Mouse (Mus musculus): ENCODE results near the gene Large1. TPM values are rescaled to one million over a fixed set of nuclear protein-coding genes. Genes with fewer than 3 reads are reported as not detected.
"Not testable (repeated sequence)": the region's sequence is repeated elsewhere in the genome, so short reads cannot be mapped to it uniquely, and the experiment has no call there.

The Large1 gene
- polyA plus RNA-seq, 1 experiment from 2014 or later, result 11.0 TPM

- no peak for ATAC-seq (ENCODE audit: insufficient read depth, low FRiP score, low TSS enrichment)
- Histone ChIP-seq H3K4me1 (ENCODE audit: control insufficient read depth, insufficient read depth, low read length) (no peaks in the 10 kb centered on the region), H3K27ac (ENCODE audit: low read depth, low read length) (no peak overlapping the region), H3K36me3 (ENCODE audit: control insufficient read depth, insufficient read depth, low read length) (no peaks in the 10 kb centered on the region), H3K9ac (ENCODE audit: low read length) (no peak overlapping the region), H3K4me3 (ENCODE audit: low read depth, low read length) (no peak overlapping the region), H3K27me3 (ENCODE audit: control insufficient read depth, insufficient read depth, low read length) (no peaks in the 10 kb centered on the region), H3K4me2 (ENCODE audit: low read depth) (no peak overlapping the region), H3K9me3 (ENCODE audit: control insufficient read depth, low read length) (no peaks in the 10 kb centered on the region)
- WGBS, result 96% methylated on average over 4 of the region's 4 CpGs
- DNase-seq (ENCODE audit: low spot score), result no peak
Measured at GRCm38 (mm10) chr8:73281996-73282395, 71.3 kb downstream of the Large1 start.

- Histone ChIP-seq H3K36me3 (ENCODE audit: control insufficient read depth, insufficient read depth, low read length) (no peaks in the 10 kb centered on the region), H3K4me3 (ENCODE audit: low read depth, low read length) (no peak overlapping the region), H3K9ac (ENCODE audit: low read length) (no peak overlapping the region), H3K27me3 (ENCODE audit: control insufficient read depth, insufficient read depth, low read length) (no peaks in the 10 kb centered on the region), H3K4me2 (ENCODE audit: low read depth) (no peak overlapping the region), H3K4me1 (ENCODE audit: control insufficient read depth, insufficient read depth, low read length) (no peaks in the 10 kb centered on the region), H3K27ac (ENCODE audit: low read depth, low read length) (no peak overlapping the region), H3K9me3 (ENCODE audit: control insufficient read depth, low read length) (no peaks in the 10 kb centered on the region)
- WGBS, result 91% methylated on average over 4 of the region's 4 CpGs
- no peak for DNase-seq (ENCODE audit: low spot score)
- ATAC-seq (ENCODE audit: insufficient read depth, low FRiP score, low TSS enrichment), result no peak
Measured at GRCm38 (mm10) chr8:73276015-73276414, 77.3 kb downstream of the Large1 start.

GRCm38 (mm10) chr8:73275445-73275844, 77.9 kb downstream of the Large1 start:
- not testable (repeated sequence) for H3K36me3 ChIP-seq (ENCODE audit: control insufficient read depth, insufficient read depth, low read length); H3K9me3 ChIP-seq (ENCODE audit: control insufficient read depth, low read length); DNase-seq (ENCODE audit: low spot score); H3K27me3 ChIP-seq (ENCODE audit: control insufficient read depth, insufficient read depth, low read length); H3K4me3 ChIP-seq (ENCODE audit: low read depth, low read length); H3K4me2 ChIP-seq (ENCODE audit: low read depth); H3K4me1 ChIP-seq (ENCODE audit: control insufficient read depth, insufficient read depth, low read length); ATAC-seq (ENCODE audit: insufficient read depth, low FRiP score, low TSS enrichment); H3K9ac ChIP-seq (ENCODE audit: low read length); H3K27ac ChIP-seq (ENCODE audit: low read depth, low read length)
- WGBS, result 83% methylated on average over 4 of the region's 4 CpGs

GRCm38 (mm10) chr8:73273150-73273549, 80.2 kb downstream of the Large1 start:
- H3K4me1 ChIP-seq (ENCODE audit: control insufficient read depth, insufficient read depth, low read length), result no peaks in the 10 kb centered on the region
- no peaks in the 10 kb centered on the region for H3K36me3 ChIP-seq (ENCODE audit: control insufficient read depth, insufficient read depth, low read length)
- H3K9ac ChIP-seq (ENCODE audit: low read length), result no peak overlapping the region
- no peaks in the 10 kb centered on the region for H3K27me3 ChIP-seq (ENCODE audit: control insufficient read depth, insufficient read depth, low read length)
- H3K4me2 ChIP-seq (ENCODE audit: low read depth), result no peak overlapping the region
- DNase-seq (ENCODE audit: low spot score), result no peak
- H3K27ac ChIP-seq (ENCODE audit: low read depth, low read length), result no peak overlapping the region
- no peak for ATAC-seq (ENCODE audit: insufficient read depth, low FRiP score, low TSS enrichment)
- no peaks in the 10 kb centered on the region for H3K9me3 ChIP-seq (ENCODE audit: control insufficient read depth, low read length)
- H3K4me3 ChIP-seq (ENCODE audit: low read depth, low read length), result no peak overlapping the region

- H3K9ac ChIP-seq (ENCODE audit: low read length), result no peak overlapping the region
- ATAC-seq (ENCODE audit: insufficient read depth, low FRiP score, low TSS enrichment) (no peak), DNase-seq (ENCODE audit: low spot score) (no peak)
- H3K9me3 ChIP-seq (ENCODE audit: control insufficient read depth, low read length), result no peaks in the 10 kb centered on the region
- no peaks in the 10 kb centered on the region for H3K4me1 ChIP-seq (ENCODE audit: control insufficient read depth, insufficient read depth, low read length)
- no peak overlapping the region for H3K4me3 ChIP-seq (ENCODE audit: low read depth, low read length)
- no peaks in the 10 kb centered on the region for H3K36me3 ChIP-seq (ENCODE audit: control insufficient read depth, insufficient read depth, low read length)
- H3K27ac ChIP-seq (ENCODE audit: low read depth, low read length), result no peak overlapping the region
- H3K27me3 ChIP-seq (ENCODE audit: control insufficient read depth, insufficient read depth, low read length), result no peaks in the 10 kb centered on the region
- H3K4me2 ChIP-seq (ENCODE audit: low read depth), result no peak overlapping the region
Measured at GRCm38 (mm10) chr8:73270991-73271390, 82.3 kb downstream of the Large1 start.

GRCm38 (mm10) chr8:73257981-73258380, 95.4 kb downstream of the Large1 start:
- no peak overlapping the region for H3K27ac ChIP-seq (ENCODE audit: low read depth, low read length)
- 93% methylated on average over 2 of the region's 2 CpGs for WGBS
- no peak for ATAC-seq (ENCODE audit: insufficient read depth, low FRiP score, low TSS enrichment)
- no peak overlapping the region for H3K4me3 ChIP-seq (ENCODE audit: low read depth, low read length)
- H3K27me3 ChIP-seq (ENCODE audit: control insufficient read depth, insufficient read depth, low read length), result no peaks in the 10 kb centered on the region
- no peak overlapping the region for H3K9ac ChIP-seq (ENCODE audit: low read length)
- H3K36me3 ChIP-seq (ENCODE audit: control insufficient read depth, insufficient read depth, low read length), result no peaks in the 10 kb centered on the region
- no peak for DNase-seq (ENCODE audit: low spot score)
- H3K4me2 ChIP-seq (ENCODE audit: low read depth), result no peak overlapping the region
- no peaks in the 10 kb centered on the region for H3K9me3 ChIP-seq (ENCODE audit: control insufficient read depth, low read length)
- H3K4me1 ChIP-seq (ENCODE audit: control insufficient read depth, insufficient read depth, low read length), result no peaks in the 10 kb centered on the region

GRCm38 (mm10) chr8:73244186-73244585, 109.2 kb downstream of the Large1 start:
- WGBS, result 92% methylated on average over 3 of the region's 3 CpGs
- Histone ChIP-seq H3K4me2 (ENCODE audit: low read depth) (no peak overlapping the region), H3K4me3 (ENCODE audit: low read depth, low read length) (no peak overlapping the region), H3K9ac (ENCODE audit: low read length) (no peak overlapping the region), H3K27ac (ENCODE audit: low read depth, low read length) (no peak overlapping the region), H3K9me3 (ENCODE audit: control insufficient read depth, low read length) (no peaks in the 10 kb centered on the region; the same call in 1 of the 2 replicates), H3K27me3 (ENCODE audit: control insufficient read depth, insufficient read depth, low read length) (no peaks in the 10 kb centered on the region), H3K4me1 (ENCODE audit: control insufficient read depth, insufficient read depth, low read length) (no peaks in the 10 kb centered on the region), H3K36me3 (ENCODE audit: control insufficient read depth, insufficient read depth, low read length) (no peaks in the 10 kb centered on the region)
- ATAC-seq (ENCODE audit: insufficient read depth, low FRiP score, low TSS enrichment) (no peak), DNase-seq (ENCODE audit: low spot score) (no peak)

- ATAC-seq (ENCODE audit: insufficient read depth, low FRiP score, low TSS enrichment) (no peak), DNase-seq (ENCODE audit: low spot score) (no peak)
- no peak overlapping the region for H3K9ac ChIP-seq (ENCODE audit: low read length)
- H3K27me3 ChIP-seq (ENCODE audit: control insufficient read depth, insufficient read depth, low read length), result no peaks in the 10 kb centered on the region
- H3K4me1 ChIP-seq (ENCODE audit: control insufficient read depth, insufficient read depth, low read length), result no peaks in the 10 kb centered on the region
- H3K36me3 ChIP-seq (ENCODE audit: control insufficient read depth, insufficient read depth, low read length), result no peaks in the 10 kb centered on the region
- H3K4me3 ChIP-seq (ENCODE audit: low read depth, low read length), result no peak overlapping the region
- H3K9me3 ChIP-seq (ENCODE audit: control insufficient read depth, low read length), result no peaks in the 10 kb centered on the region; the same call in 1 of the 2 replicates
- no peak overlapping the region for H3K4me2 ChIP-seq (ENCODE audit: low read depth)
- H3K27ac ChIP-seq (ENCODE audit: low read depth, low read length), result no peak overlapping the region
- WGBS, result 90% methylated on average over 1 of the region's 1 CpGs
Measured at GRCm38 (mm10) chr8:73242066-73242465, 111.3 kb downstream of the Large1 start.

- WGBS, result 97% methylated on average over 1 of the region's 1 CpGs
- Histone ChIP-seq H3K9me3 (ENCODE audit: control insufficient read depth, low read length) (no peaks in the 10 kb centered on the region), H3K9ac (ENCODE audit: low read length) (no peak overlapping the region), H3K4me2 (ENCODE audit: low read depth) (no peak overlapping the region), H3K27ac (ENCODE audit: low read depth, low read length) (no peak overlapping the region), H3K27me3 (ENCODE audit: control insufficient read depth, insufficient read depth, low read length) (no peaks in the 10 kb centered on the region), H3K4me1 (ENCODE audit: control insufficient read depth, insufficient read depth, low read length) (no peaks in the 10 kb centered on the region), H3K4me3 (ENCODE audit: low read depth, low read length) (no peak overlapping the region), H3K36me3 (ENCODE audit: control insufficient read depth, insufficient read depth, low read length) (no peaks in the 10 kb centered on the region)
- no peak for DNase-seq (ENCODE audit: low spot score)
- ATAC-seq (ENCODE audit: insufficient read depth, low FRiP score, low TSS enrichment), result no peak
Measured at GRCm38 (mm10) chr8:73234209-73234608, 119.1 kb downstream of the Large1 start.

Measured in neural tube, embryonic 11.5 days (tissue).